Mouse (Mus musculus) layer of hippocampus, adult 6 months (tissue): ENCODE results near the gene Map2k5. TPM values are rescaled to one million over a fixed set of nuclear protein-coding genes. Genes with fewer than 3 reads are reported as not detected.

Experiments
- long read RNA-seq, 2 experiments: library from polyadenylated mRNA; unstranded; transcript quantifications; one replicate each; pipeline ENCODE4 v2.0.0; 2019 to 2020
- polyA plus RNA-seq: library from polyadenylated mRNA; unstranded; fragments of <200 nt; fragmentation: Nextera tagmentation; gene quantifications from 2 replicates; pipeline ENCODE4 v1.2.3, GENCODE M21; 2021

Gene Map2k5
- 24.2 and 31.2 TPM in 2 replicates for polyA plus RNA-seq
- long read RNA-seq, experiment 1, transcript Map2k5-201 (22 exons, 2,310 nt): major isoform, 35 of 88 reads
- long read RNA-seq, experiment 1, partial matches to known transcripts: 9 of 88 reads
- long read RNA-seq, experiment 1, other reads (novel, unspliced or antisense): 44 of 88 reads
- long read RNA-seq, experiment 2, transcript Map2k5-201 (22 exons, 2,310 nt): major isoform, 156 of 290 reads
- long read RNA-seq, experiment 2, partial matches to known transcripts: 7 of 290 reads
- long read RNA-seq, experiment 2, other reads (novel, unspliced or antisense): 127 of 290 reads

DNA sequence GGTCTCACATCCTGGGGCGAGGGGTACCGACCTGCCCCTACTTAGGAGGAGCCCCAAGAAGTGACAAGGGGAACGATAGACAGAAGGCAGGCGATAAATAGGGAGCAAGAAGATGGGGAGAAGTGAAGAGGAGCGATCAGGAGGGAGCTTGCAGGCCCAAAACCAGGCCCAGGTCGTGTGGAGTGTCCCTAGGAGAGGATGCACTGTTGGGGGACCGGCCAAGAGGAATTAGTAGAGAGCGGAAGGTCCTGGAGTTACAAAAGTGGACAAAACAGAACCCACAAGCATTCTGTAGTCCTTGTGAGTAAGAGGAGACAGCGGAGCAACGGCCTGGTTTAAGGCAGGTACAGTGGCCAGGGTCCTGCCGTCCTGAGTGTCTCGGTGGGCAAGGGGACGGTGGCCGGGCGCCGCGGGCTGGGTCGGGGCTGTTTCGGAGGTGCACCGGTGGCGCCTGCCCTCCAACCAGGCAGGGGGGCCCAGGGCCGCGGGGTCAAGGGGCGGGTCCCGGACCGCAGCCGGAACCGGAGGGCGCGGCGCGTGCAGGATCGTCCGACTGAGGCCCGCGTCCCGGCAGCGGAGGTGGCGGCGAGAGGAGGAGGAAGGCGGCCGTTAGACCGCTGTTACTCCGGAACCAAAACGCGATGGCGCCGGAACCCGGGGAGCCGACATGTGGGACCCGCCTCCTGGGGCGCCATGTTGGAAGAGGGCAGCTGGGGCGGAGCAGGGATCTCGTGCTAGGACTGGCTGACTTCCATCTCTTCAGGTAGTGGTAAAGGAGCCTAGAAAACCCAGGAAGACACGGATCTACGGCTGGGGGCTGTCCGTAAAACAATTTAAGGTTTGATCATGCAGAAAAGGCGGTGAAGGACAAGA lies at the start of gene Map2k5:
Gene Map2k5, minus strand, starts transcription at position 633 of the 873 bp plus-strand sequence.

DNA sequence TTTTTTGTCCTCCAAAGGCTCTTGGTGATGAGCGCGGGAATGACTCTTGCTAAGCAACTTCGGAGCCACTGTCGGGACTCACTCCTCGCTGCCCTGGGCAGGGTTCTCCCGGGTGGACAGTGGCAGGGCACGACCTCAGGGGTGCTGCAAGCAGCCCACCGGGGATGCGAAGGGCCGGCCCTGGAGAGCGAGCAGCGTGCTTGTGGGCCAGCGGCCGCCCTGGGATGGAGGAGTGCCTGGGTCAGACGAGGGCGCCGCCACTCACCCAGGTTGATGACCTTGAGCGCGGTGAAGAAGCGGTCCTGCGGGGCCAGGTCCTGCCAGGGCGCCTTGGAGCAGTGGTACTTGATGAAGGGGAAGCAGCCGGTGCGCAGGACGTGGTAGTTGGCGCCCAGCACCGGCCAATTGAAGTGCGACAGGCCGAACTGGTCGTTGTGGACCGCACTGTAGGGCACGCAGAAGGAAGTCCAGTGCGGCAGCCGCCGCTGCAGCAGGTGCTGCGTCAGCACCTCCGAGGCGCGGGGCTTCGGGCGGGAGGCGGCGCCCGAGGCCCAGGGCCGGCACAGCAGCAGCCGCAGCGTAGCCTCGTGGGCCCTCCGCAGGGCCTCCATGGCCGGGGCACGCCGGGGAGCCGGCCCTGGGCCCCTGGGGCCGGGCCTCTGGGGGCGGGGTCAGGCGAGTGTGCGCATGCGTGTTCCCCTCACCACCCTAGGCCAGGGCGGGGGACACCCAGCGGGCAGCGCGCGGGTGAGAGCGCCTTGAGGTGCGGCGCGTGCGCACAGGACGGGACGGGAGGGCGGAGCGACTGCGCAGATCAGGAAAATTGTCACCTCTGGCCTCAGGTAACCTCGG lies 21.1 kb upstream of the Map2k5 start, which contains the start of gene 2300009A05Rik:
Gene 2300009A05Rik, minus strand, starts transcription at position 636 of the 852 bp plus-strand sequence.

DNA sequence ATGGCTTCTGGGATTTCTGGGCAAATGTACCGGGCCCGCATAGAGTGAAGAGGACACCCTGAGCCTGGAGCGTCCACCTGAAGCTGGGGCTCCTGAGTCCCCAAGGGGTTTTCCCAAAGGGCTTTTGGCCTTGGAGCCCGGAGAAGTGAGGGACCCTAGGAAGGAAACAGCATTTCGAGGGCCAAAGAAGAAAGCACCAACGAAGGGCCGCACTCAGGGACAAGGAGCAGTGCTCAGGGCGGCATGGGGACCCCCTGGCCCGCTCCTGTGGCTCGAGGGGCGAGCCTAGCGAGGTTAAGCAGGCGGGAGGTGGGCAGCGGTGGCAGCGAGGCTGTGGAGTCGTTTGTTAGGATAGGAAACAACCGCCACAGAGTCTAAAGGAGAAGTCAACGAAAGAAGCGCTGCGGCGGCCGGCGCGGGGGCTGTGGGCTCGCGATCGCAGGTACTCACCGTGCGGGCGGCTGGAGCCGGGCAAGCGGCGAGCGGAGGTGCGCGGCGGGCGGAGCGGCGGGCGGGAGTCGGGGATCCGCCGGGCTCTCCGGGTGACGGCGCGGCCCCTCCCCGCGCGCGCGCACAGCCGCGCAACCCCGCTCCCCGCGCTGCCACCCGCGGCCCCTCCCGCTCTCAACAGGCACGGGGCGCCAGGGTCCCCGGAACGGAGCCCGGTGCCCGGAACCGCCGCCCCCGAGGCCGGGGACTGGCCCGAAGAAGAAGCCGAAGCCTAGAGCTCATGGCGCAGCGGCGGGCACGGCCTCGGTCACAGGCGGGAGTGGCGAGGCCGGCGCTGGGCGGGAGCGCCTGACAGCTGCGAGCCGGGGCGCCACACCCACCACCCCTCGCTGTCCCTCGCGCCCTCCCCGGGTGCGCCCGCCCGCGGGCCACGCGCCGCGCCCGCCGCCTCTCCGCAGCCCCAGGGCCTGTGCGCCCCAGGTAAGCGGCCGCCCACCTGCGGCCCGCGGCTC lies 229.0 kb downstream of the Map2k5 start, which contains the start of gene Skor1:
Gene Skor1, minus strand, starts transcription at position 552 of the 962 bp plus-strand sequence.

Other genes with a start within 250 kb of the Map2k5 start
- not detected in 2 replicates for gene Skor1, start 228.9 kb downstream of the Map2k5 start, polyA plus RNA-seq
- gene 2300009A05Rik, start 21.3 kb upstream of the Map2k5 start, polyA plus RNA-seq: 37.3 and 40.7 TPM in 2 replicates
- gene Iqch, start 224.6 kb upstream of the Map2k5 start, polyA plus RNA-seq: 0.18 TPM in 1 of 2 replicates, not detected in the other
- 33.9 and 34.1 TPM in 2 replicates for gene Aagab, start 224.8 kb upstream of the Map2k5 start, polyA plus RNA-seq